Mouse (Mus musculus): ENCODE data around the gene Zc2hc1b. TPM values are rescaled to one million over a fixed set of nuclear protein-coding genes. Genes with fewer than 3 reads are reported as not detected.
A peak's percentile ranks its signal among the peaks of the same experiment; 100 is the strongest.

Gene Zc2hc1b
- total and polyA plus RNA-seq, 3 experiments = not detected

GRCm38 (mm10) chr10:13184170-13184766 lies 6.4 kb upstream of the Zc2hc1b start:
- Histone ChIP-seq H3K4me1 (ENCODE audit: insufficient read depth, low read depth, low read length) (peaks cover 12% of the 10 kb centered on the region; the same call in 1 of the 2 replicates), H3K27me3 (ENCODE audit: insufficient read depth, low read length) (no peaks in the 10 kb centered on the region), H3K4me3 (ENCODE audit: low read depth, low read length) (no peak overlapping the region), H3K36me3 (replicated peaks) (peaks cover 91% of the 10 kb centered on the region), H3K9me3 (replicated peaks) (no peaks in the 10 kb centered on the region)
- TF ChIP-seq POLR2AphosphoS5 (IDR thresholded peaks at IDR 0.05; ENCODE audit: insufficient replicate concordance, low read depth, low read length) (no peak), TAL1 (conservative IDR thresholded peaks at IDR 0.05; ENCODE audit: low read depth, low read length) (no peak), CTCF (IDR thresholded peaks at IDR 0.05; ENCODE audit: low read depth, low read length) (no peak), GATA1 (IDR thresholded peaks at IDR 0.05; ENCODE audit: borderline replicate concordance, low read length) (no peak), GATA2 (IDR thresholded peaks at IDR 0.05; ENCODE audit: borderline replicate concordance, low read depth, low read length) (no peak)
- ATAC-seq (ENCODE audit: extremely low read depth, insufficient number of reproducible peaks, low FRiP score, poor library complexity, severe bottlenecking) = peak; percentile 22; the same call in 1 of the 2 replicates
- peak; percentile 11 for DNase-seq (ENCODE audit: low spot score)

GRCm38 (mm10) chr10:13180211-13180610 lies 2.4 kb upstream of the Zc2hc1b start:
- TF ChIP-seq CTCF (IDR thresholded peaks at IDR 0.05; ENCODE audit: low read depth, low read length) = no peak
- TF ChIP-seq TAL1 (conservative IDR thresholded peaks at IDR 0.05; ENCODE audit: low read depth, low read length) = no peak
- no peak for TF ChIP-seq GATA2 (IDR thresholded peaks at IDR 0.05; ENCODE audit: borderline replicate concordance, low read depth, low read length)
- no peak for TF ChIP-seq POLR2AphosphoS5 (IDR thresholded peaks at IDR 0.05; ENCODE audit: insufficient replicate concordance, low read depth, low read length)
- TF ChIP-seq GATA1 (IDR thresholded peaks at IDR 0.05; ENCODE audit: borderline replicate concordance, low read length) = no peak
- peaks cover 95% of the 10 kb centered on the region for H3K36me3 ChIP-seq (replicated peaks)
- DNase-seq (ENCODE audit: low spot score) = no peak

GRCm38 (mm10) chr10:13175866-13176265 lies 2.0 kb downstream of the Zc2hc1b start:
- no peak for ATAC-seq (ENCODE audit: extremely low read depth, insufficient number of reproducible peaks, low FRiP score, poor library complexity, severe bottlenecking)

More at GRCm38 (mm10) chr10:13180211-13180610, 2.4 kb upstream of the Zc2hc1b start:
- Histone ChIP-seq H3K4me3 (ENCODE audit: low read depth, low read length) (no peak overlapping the region), H3K9me3 (replicated peaks) (no peaks in the 10 kb centered on the region), H3K27me3 (ENCODE audit: insufficient read depth, low read length) (no peaks in the 10 kb centered on the region), H3K4me1 (ENCODE audit: insufficient read depth, low read depth, low read length) (peaks cover 8% of the 10 kb centered on the region; the same call in 1 of the 2 replicates)
- ATAC-seq (ENCODE audit: extremely low read depth, insufficient number of reproducible peaks, low FRiP score, poor library complexity, severe bottlenecking) = no peak

GRCm38 (mm10) chr10:13172798-13173221 lies 5.0 kb downstream of the Zc2hc1b start:
- H3K27me3 ChIP-seq (ENCODE audit: insufficient read depth, low read length) = peaks cover 19% of the 10 kb centered on the region; the same call in 1 of the 2 replicates
- ATAC-seq (ENCODE audit: extremely low read depth, insufficient number of reproducible peaks, low FRiP score, poor library complexity, severe bottlenecking) = no peak
- TF ChIP-seq GATA1 (IDR thresholded peaks at IDR 0.05; ENCODE audit: borderline replicate concordance, low read length) (no peak), GATA2 (IDR thresholded peaks at IDR 0.05; ENCODE audit: borderline replicate concordance, low read depth, low read length) (no peak), CTCF (IDR thresholded peaks at IDR 0.05; ENCODE audit: low read depth, low read length) (no peak), TAL1 (conservative IDR thresholded peaks at IDR 0.05; ENCODE audit: low read depth, low read length) (no peak), POLR2AphosphoS5 (IDR thresholded peaks at IDR 0.05; ENCODE audit: insufficient replicate concordance, low read depth, low read length) (no peak)
- no peaks in the 10 kb centered on the region for H3K9me3 ChIP-seq (replicated peaks)
- H3K36me3 ChIP-seq (replicated peaks) = peaks cover 27% of the 10 kb centered on the region
- peaks cover 5% of the 10 kb centered on the region; the same call in 1 of the 2 replicates for H3K4me1 ChIP-seq (ENCODE audit: insufficient read depth, low read depth, low read length)
- DNase-seq (ENCODE audit: low spot score) = no peak
- H3K4me3 ChIP-seq (ENCODE audit: low read depth, low read length) = no peak overlapping the region

More at GRCm38 (mm10) chr10:13175866-13176265, 2.0 kb downstream of the Zc2hc1b start:
- Histone ChIP-seq H3K4me1 (ENCODE audit: insufficient read depth, low read depth, low read length) (peaks cover 5% of the 10 kb centered on the region; the same call in 1 of the 2 replicates), H3K4me3 (ENCODE audit: low read depth, low read length) (no peak overlapping the region), H3K27me3 (ENCODE audit: insufficient read depth, low read length) (peaks cover 2% of the 10 kb centered on the region; the same call in 1 of the 2 replicates), H3K36me3 (replicated peaks) (peaks cover 57% of the 10 kb centered on the region), H3K9me3 (replicated peaks) (no peaks in the 10 kb centered on the region)
- no peak for DNase-seq (ENCODE audit: low spot score)
- TF ChIP-seq POLR2AphosphoS5 (IDR thresholded peaks at IDR 0.05; ENCODE audit: insufficient replicate concordance, low read depth, low read length) (no peak), GATA1 (IDR thresholded peaks at IDR 0.05; ENCODE audit: borderline replicate concordance, low read length) (no peak), GATA2 (IDR thresholded peaks at IDR 0.05; ENCODE audit: borderline replicate concordance, low read depth, low read length) (no peak), CTCF (IDR thresholded peaks at IDR 0.05; ENCODE audit: low read depth, low read length) (no peak)

GRCm38 (mm10) chr10:13171461-13171860 lies 6.4 kb downstream of the Zc2hc1b start:
- Histone ChIP-seq H3K4me1 (ENCODE audit: insufficient read depth, low read depth, low read length) (peaks cover 5% of the 10 kb centered on the region; the same call in 1 of the 2 replicates), H3K27me3 (ENCODE audit: insufficient read depth, low read length) (peaks cover 23% of the 10 kb centered on the region), H3K36me3 (replicated peaks) (peaks cover 13% of the 10 kb centered on the region), H3K4me3 (ENCODE audit: low read depth, low read length) (no peak overlapping the region), H3K9me3 (replicated peaks) (no peaks in the 10 kb centered on the region)
- no peak for ATAC-seq (ENCODE audit: extremely low read depth, insufficient number of reproducible peaks, low FRiP score, poor library complexity, severe bottlenecking)
- TF ChIP-seq TAL1 (conservative IDR thresholded peaks at IDR 0.05; ENCODE audit: low read depth, low read length) (no peak), GATA2 (IDR thresholded peaks at IDR 0.05; ENCODE audit: borderline replicate concordance, low read depth, low read length) (no peak), CTCF (IDR thresholded peaks at IDR 0.05; ENCODE audit: low read depth, low read length) (no peak), GATA1 (IDR thresholded peaks at IDR 0.05; ENCODE audit: borderline replicate concordance, low read length) (no peak)
- no peak for DNase-seq (ENCODE audit: low spot score)

GRCm38 (mm10) chr10:13170739-13171448 lies 6.9 kb downstream of the Zc2hc1b start:
- peaks cover 23% of the 10 kb centered on the region for H3K27me3 ChIP-seq (ENCODE audit: insufficient read depth, low read length)
- DNase-seq (ENCODE audit: low spot score) (no peak), ATAC-seq (ENCODE audit: extremely low read depth, insufficient number of reproducible peaks, low FRiP score, poor library complexity, severe bottlenecking) (no peak)
- TF ChIP-seq GATA1 (IDR thresholded peaks at IDR 0.05; ENCODE audit: borderline replicate concordance, low read length) = no peak
- no peak for TF ChIP-seq TAL1 (conservative IDR thresholded peaks at IDR 0.05; ENCODE audit: low read depth, low read length)
- no peak for TF ChIP-seq CTCF (IDR thresholded peaks at IDR 0.05; ENCODE audit: low read depth, low read length)
- no peak for TF ChIP-seq POLR2AphosphoS5 (IDR thresholded peaks at IDR 0.05; ENCODE audit: insufficient replicate concordance, low read depth, low read length)
- TF ChIP-seq GATA2 (IDR thresholded peaks at IDR 0.05; ENCODE audit: borderline replicate concordance, low read depth, low read length) = no peak
- H3K9me3 ChIP-seq (replicated peaks) = no peaks in the 10 kb centered on the region
- peaks cover 8% of the 10 kb centered on the region for H3K36me3 ChIP-seq (replicated peaks)
- H3K4me1 ChIP-seq (ENCODE audit: insufficient read depth, low read depth, low read length) = peaks cover 5% of the 10 kb centered on the region; the same call in 1 of the 2 replicates
- no peak overlapping the region for H3K4me3 ChIP-seq (ENCODE audit: low read depth, low read length)

Measured in G1E (cell line).